Mouse (Mus musculus): ENCODE measurements around the gene Serpine2. TPM values are rescaled to one million over a fixed set of nuclear protein-coding genes. Genes with fewer than 3 reads are reported as not detected.

Serpine2 gene
- 10 to 100 TPM; 56.6 to 59.9 TPM for total RNA-seq (2021)
- long read RNA-seq, experiment 1, transcript Serpine2-201 (9 exons, 2,210 nt): major isoform, 206 of 216 reads
- long read RNA-seq, experiment 1, partial matches to known transcripts: 5 of 216 reads
- long read RNA-seq, experiment 1, other reads (novel, unspliced or antisense): 3 of 216 reads
- long read RNA-seq, experiment 2, transcript Serpine2-201 (9 exons, 2,210 nt): major isoform, 176 of 193 reads
- long read RNA-seq, experiment 2, partial matches to known transcripts: 12 of 193 reads
- long read RNA-seq, experiment 2, other reads (novel, unspliced or antisense): 5 of 193 reads

GRCm38 (mm10) chr1:79861130-79861942 lies at the start of gene Serpine2:
Gene Serpine2, minus strand, starts transcription at chr1:79861180.
- DNase-seq (ENCODE audit: low spot score in 2 of 2): peak in 1 of 2 experiments; percentile 35

DNA sequence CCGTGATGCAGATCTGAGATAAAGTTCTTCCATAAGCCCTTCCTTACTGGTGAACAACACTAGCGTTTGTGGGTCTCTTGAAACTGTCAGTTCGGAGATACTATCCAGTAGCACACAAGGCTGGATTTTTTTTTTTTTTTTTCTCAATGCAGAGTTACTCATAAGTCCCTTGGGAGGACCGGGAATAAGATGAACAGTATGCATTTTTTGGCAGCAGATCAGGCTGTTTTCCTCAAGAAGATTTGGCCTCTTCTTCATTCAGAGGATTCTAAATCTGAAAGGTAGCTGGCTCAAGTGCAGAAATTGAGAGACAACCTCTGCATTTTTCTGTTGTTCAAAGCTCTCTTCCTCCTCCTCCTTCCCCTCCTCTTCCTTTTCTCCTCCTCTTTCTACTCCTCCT lies 46.8 kb upstream of the Serpine2 start:
- DNase-seq (ENCODE audit: low spot score in 2 of 2): no peak

DNA sequence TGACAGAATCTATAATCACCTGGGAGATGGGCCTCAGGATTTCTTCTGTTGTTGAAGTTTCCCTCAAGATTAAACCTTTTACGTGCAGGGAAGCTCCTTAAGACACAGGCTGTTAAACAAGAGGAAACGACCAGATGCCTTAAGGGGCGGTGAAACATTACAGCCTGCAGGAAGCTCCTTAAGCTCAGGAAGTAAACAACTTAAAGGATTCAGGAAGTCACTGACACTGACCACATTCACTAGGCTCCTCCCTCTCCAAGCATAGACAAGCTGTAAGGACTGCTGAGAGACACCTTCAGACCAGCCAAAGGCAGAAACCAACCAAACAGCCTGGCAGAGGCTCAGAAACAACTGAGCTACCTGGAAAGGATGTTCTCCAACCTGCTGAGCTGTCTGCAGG lies 44.3 kb upstream of the Serpine2 start:
- DNase-seq (ENCODE audit: low spot score in 2 of 2): no peak

DNA sequence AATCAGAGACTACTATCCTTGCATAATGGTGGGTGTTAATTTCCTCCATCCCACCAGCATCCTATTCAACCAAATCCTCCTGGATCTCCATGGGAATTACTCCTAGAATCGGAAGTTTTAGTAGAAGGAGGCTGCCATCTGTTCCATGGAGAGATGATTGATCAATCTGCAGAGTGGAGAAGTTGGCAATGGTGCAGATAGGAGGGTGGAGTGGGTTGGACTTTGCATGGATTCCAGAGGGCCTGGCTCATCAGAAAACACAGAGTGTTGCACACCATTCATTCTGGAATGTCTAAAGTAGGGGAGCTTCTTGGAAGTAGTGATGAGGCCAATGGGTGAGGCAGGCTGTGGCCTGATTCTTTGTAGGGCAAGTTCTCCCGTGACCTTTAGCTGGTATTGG lies 41.9 kb upstream of the Serpine2 start:
- DNase-seq (ENCODE audit: low spot score in 2 of 2): no peak

DNA sequence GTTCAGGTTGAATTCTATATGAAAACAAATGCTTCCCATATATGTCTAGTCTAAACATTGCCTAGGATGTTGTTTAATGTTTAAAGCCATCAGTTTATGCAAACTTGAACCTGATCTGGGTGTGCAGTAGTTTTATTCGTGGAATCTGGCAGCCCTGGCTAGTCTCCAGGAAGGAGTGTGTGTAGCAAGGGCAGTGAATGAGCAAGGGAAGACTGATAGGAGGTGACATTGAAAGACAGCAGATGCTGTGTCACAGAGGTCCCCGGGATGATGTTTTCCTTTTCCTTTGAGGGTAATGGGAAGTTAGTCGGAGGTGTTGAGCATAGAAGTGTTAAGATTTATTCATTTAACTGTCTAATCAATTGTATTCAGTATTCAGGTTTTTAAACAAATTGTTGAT lies 21.7 kb upstream of the Serpine2 start:
- DNase-seq (ENCODE audit: low spot score in 2 of 2): no peak

GRCm38 (mm10) chr1:79874741-79875140 lies 13.8 kb upstream of the Serpine2 start:
- no peak for DNase-seq (ENCODE audit: low spot score in 2 of 2)

- no peak for DNase-seq (ENCODE audit: low spot score in 2 of 2)
Observed at GRCm38 (mm10) chr1:79860411-79861039, 455 bp downstream of the Serpine2 start.

GRCm38 (mm10) chr1:79859975-79860374 lies 1.0 kb downstream of the Serpine2 start:
- no peak for DNase-seq (ENCODE audit: low spot score in 2 of 2)

GRCm38 (mm10) chr1:79859026-79859425 lies 2.0 kb downstream of the Serpine2 start:
- no peak for DNase-seq (ENCODE audit: low spot score in 2 of 2)

GRCm38 (mm10) chr1:79858389-79858994 lies 2.5 kb downstream of the Serpine2 start:
- peak in 1 of 2 experiments; percentile 19 for DNase-seq (ENCODE audit: low spot score in 2 of 2)

GRCm38 (mm10) chr1:79857681-79858388 lies 3.1 kb downstream of the Serpine2 start:
- peak in 1 of 2 experiments; percentile 27 for DNase-seq (ENCODE audit: low spot score in 2 of 2)

DNA sequence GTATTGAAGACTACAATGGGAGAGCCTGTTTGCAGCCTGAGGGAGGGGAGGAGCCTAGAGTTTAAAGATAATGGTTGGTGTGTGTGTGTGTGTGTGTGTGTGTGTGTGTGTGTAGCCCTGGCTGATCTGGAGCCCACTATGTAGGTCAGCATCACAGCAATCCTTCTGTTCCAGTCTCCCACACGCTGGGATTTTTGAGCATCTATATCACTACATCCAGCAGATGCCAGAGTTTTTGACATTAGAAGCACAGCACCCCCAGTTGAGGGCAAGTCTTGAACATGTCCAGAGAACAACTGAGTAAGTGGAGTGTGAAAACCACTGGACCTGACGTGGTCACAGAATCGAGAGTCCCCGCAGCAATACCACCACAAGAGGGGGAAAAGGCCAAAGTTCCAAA lies 4.2 kb downstream of the Serpine2 start:
- no peak for DNase-seq (ENCODE audit: low spot score in 2 of 2)

DNA sequence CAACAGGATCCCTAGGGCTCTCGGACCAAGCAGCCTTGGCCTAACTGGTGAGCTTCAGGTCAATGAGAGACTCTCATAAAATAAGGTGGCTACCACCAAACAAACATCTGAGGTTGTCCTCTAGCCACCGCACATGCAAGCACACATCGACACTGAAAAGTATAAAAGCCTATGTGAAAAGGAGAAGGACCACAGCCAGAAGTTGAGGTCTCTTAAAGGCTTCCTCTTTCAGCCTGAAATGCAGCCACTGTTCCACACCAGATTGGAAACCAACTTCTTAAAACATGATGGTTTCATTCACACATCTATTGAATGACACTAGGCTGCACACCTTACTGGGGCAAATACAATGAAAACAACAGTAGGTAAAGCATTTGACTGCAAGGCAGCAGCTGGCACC lies 7.5 kb downstream of the Serpine2 start:
- no peak for DNase-seq (ENCODE audit: low spot score in 2 of 2)

GRCm38 (mm10) chr1:79850341-79850740 lies 10.6 kb downstream of the Serpine2 start:
- no peak for DNase-seq (ENCODE audit: low spot score in 2 of 2)

DNA sequence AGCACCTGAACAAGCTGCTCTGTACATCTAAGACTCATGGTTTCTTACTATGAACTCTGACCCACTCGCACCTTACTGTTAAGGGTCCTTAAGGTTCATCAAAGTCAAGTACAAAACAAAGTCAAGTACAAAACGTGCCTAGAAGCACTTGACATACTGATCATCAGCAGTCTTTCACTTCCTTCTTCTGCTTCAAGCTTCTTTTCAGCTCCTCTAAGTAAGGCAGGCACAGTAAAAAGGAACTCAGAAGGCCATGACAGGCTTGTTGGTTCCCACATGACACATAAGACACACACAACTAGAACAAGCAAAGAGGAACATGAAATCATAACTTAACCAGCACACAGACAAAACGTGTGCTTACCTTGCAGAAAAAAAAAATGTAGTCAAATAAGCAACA lies 12.3 kb downstream of the Serpine2 start:
- no peak for DNase-seq (ENCODE audit: low spot score in 2 of 2)

GRCm38 (mm10) chr1:79846891-79847290 lies 14.1 kb downstream of the Serpine2 start:
- no peak for DNase-seq (ENCODE audit: low spot score in 2 of 2)

- no peak for DNase-seq (ENCODE audit: low spot score in 2 of 2)
Observed at GRCm38 (mm10) chr1:79832719-79833404, 28.1 kb downstream of the Serpine2 start.

- DNase-seq (ENCODE audit: low spot score in 2 of 2): no peak
Observed at GRCm38 (mm10) chr1:79823951-79824633, 36.9 kb downstream of the Serpine2 start.

GRCm38 (mm10) chr1:79822806-79823525 lies 38.0 kb downstream of the Serpine2 start:
- peak; percentile 29 to 74 for DNase-seq (ENCODE audit: low spot score in 2 of 2)

Data from gastrocnemius, postnatal 4 days (tissue).